Mouse (Mus musculus) spleen, adult 12 weeks (tissue): Measurements from ENCODE around the gene Rfng.
A peak's percentile ranks its signal among the peaks of the same experiment; 100 is the strongest.
"Not testable (repeated sequence)": the region's sequence is repeated elsewhere in the genome, so short reads cannot be mapped to it uniquely, and the experiment has no call there.

Source experiments
- DNase-seq: peaks from one replicate; pipeline ENCODE4 v3.0.0; 2022; ENCODE audit warnings: low spot score

Rfng gene

DNA sequence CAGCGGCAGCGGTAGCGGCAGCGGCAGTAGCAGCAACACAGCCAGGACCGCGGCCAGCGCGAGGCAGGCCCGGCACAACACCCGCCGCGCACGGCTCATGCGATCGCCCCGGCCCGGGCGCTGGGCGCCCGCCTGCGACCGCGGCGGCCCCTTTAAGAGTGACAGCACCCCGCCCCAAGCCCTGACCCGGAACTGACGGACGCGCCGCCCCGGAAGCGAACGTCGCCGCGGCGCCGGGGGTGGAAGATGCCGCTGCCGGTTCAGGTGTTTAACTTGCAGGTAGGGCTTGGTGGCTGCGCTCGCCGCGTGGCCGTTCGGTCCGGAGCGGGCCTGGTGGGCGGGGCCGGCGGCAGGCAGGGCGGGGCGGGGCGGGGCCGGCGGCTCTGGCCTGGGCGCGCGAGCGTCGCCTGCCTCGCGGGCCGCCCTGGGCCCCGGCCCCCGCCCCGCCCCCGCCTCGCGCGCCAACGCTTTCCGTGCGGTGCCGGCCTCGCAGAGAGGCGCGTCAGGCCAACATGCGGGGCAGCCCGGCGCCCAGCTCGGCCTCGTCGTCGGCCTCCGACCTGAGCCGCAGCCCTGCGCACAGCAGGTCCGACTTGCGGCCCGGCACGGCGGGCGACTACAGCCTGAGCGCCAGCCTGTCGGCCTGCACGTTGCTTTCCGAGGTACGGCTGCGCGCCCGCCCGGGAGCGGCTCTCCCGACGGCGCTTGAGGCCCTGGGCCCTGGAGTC is at the start of gene Rfng, which contains the start of gene Gps1:
TSS of gene Rfng (minus strand) at position 144 of the 728 bp plus-strand sequence.
TSS of gene Gps1 (plus strand) at position 209 of the 728 bp plus-strand sequence.
- peak; percentile 77 for DNase-seq

DNA sequence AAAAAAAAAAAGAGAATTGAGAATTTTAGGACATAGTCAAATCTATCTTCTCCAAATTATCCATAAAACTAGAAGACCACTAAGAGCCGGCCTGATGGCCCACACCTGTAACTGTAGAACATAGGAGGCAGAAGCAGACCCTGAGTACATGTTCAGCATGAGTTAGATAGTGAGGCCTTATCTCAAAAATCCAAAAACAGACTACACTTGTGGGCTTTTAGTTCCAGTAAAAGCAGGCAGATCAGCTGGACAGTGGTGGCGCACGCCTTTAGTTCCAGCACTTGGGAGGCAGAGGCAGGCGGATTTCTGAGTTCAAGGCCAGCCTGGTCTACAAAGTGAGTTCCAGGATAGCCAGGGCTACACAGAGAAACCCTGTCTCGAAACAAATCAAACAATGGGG is 49.0 kb upstream of the Rfng start:
- not testable (repeated sequence) for DNase-seq

DNA sequence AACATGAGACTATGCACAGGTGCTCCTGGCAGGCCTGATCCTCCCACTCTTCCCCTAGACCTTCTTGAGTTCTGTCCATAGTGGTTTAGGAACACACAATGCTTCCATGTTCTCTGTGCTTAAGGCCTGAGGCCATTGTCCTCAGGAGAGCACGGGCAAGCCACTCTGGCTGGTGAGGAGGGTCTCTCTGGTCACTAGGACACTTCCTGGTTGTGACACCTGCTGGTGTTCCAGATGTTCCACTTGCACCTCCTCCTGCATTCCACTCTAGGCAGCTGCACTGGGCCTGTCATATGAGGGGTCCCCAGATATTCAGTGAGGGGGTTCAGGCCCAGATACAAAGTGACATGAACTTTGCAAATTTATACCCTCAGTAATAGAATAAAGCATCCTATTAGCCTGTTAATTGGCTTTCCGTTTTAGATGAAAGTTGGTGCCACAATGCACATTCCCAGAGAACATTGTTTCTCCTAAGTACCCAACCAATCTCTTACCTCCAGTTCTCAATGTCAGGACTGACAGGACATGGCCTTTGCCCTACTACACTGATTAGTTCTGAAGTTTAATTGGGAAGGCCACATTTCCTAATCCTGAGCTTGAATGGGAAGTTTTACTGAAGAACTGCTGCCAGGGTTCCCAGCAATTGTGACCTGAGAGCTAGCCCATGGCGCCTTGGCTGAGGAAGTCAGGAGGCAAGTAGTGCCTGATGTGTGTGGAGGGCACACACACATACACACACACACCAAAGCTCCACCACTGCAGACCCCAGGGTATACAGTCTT is 47.8 kb upstream of the Rfng start:
- no peak for DNase-seq

DNA sequence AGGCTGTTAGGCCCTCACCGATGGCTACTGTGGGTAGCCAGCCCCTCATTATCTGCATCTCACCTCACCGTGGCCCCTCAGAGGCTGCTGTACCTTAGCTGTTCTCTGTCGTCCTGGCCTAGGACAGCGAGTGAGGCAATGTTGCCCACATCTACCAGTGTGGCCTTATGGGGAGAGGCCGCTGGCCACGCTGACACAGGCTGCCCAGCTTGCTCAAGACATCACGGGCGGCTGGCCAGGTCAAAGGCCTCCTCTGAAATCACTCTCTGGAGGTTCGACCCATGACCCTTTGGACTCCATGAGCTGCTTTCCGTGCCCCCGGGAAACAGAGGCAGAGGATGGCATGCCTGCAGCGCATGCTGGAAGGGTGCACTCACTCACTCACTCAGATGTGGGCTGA is 46.7 kb upstream of the Rfng start:
- DNase-seq, result no peak

DNA sequence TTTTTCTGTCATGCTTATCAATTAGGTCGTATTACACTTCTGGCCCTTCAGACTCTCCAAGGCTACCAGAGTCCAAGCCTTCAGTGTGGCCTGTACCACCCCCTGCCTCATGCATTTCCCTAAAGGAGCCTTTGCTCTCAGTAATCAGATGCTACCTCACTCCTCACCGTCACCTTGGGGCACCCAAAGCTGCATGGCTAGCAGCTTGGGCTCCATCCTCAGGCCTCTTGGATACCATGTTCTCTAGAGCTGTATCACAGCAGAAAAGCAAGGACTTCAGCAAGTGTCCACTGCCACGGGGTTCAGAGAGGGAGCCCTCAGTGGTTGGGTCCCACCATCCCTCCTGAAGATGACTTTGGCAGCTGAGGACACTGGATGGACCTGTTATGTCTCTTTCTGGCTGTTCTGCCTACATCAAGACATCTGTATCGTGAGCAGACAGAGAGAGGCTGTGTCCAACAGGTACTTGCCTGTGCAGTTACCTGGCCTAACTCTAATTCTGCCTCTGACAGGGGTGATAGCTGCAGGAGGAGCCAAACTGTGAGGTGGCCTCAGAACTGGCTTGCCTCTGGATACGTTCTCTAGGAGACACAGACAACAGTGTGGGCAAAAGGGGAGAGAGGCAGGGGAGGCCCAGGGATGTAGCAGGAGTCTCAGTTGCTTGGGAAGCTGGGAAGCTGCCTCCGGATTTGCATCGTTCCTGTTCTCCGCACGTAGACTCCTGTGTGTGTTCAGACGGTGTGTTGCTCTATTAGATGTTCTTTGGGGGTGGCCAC is 45.9 kb upstream of the Rfng start:
- DNase-seq, result no peak

DNA sequence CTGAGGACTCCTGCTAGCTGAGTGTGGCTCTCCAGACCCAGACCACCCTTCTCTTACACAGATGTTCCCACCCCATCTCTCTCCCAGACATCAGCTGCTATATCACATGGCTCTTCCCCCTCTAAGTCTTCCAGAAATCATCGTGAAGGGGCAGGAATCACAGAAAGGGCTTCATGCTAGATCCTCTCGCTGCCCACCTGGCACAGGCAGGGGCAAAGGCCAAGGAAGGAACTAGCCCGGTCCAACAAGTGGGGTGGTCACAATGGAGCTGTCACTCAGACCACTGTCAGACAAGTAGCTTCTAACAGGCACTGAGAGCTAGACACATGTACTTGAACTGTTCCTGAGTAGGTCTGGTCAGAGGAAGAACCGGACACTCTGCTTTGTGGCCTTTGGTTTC is 44.4 kb upstream of the Rfng start:
- DNase-seq, result no peak

DNA sequence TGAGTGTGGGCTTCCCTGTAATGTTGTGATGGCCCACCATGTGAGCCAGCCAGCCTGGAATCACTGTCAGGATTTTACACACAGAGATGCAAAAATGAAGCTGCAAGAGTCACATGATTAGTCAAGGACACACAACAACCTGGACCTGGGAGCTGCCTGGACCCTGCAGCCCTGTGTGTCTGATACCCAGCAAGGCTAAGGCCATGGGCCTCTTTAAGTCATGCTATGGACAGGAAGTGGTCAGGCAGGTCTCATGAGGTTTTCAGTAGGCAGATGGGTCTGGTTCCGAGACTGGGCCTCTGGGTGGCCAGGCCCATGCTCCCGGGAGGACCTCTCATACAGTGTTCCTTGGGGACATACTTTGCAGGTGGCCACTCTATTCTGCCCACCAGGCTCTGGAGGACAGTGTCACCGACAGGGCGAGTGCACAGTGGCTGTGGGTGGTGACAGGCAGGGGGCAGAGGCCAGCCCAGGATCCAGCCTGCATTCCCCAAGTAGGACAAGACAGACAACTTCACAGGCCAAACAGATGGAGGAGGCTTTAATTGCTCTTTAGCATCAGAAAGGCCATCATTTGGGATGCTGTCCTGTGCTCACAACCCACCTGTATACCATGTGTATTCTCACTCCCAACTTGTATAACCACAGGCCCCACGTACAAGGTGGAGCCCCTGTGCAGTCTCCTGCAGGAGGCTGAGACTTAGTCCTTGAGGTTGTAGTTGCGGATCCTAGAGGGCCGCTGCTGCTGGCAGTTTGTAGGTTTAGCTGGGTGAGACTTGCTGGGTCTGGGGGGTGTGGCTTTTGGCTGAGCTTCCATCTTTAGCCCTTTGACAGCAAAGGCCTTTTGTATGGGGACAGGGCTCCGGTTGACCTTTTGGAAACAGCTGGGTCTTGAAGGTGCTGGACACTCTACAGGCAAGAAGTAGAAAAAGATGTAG is 42.3 kb upstream of the Rfng start:
- DNase-seq, result no peak

DNA sequence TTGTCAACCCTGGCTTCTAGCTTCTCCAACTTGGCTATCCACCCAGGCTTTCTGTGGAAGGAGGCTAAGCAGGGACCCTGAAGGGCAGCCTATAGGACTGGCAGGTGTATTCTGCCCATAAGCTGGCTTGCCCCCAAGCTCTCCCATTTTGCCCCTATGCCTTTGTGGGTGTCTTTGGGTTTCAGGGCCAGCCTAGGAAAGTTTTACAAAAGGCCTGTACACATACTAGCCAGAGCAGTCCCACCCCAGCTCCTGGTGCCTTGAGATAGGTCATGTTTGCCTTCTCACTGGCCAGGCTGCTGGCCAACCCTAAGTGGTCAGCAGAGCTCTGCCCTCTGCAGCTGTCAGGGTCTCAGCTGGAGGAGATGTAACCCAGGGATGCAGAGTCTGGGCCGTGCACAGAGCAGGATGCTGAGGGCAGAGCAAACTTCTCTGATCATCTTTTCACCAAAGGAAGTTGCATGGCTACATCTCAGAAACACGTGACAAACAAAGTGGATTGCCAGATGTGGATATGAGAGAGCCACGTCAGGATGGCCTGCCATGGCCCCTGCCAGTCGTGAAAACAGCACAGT is 41.4 kb upstream of the Rfng start:
- DNase-seq, result no peak

DNA sequence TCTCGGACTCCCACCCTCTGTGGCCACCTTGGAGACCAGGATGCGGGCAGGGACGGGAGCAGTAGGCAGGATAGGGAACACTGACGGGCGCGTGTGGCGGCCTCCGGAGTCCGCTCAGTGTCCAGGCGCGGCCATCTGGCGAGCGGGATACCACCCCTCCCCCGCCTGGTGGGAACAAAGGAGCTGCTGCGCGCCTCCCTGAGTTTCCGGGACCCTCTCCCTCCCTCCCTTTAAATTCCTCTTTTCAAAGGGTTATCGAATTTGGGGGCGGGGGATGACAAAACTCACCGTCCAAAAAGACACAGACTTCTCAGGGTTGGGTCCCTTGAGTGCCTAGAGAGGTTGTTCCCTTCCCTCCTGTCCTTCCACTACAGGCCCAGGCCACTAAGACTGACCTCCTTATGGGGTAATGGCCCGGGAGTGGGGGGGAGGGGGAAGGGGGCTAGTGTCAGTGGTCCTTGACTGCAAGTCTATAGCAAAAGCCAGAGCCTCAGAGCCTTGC is 40.8 kb upstream of the Rfng start:
- no peak for DNase-seq

DNA sequence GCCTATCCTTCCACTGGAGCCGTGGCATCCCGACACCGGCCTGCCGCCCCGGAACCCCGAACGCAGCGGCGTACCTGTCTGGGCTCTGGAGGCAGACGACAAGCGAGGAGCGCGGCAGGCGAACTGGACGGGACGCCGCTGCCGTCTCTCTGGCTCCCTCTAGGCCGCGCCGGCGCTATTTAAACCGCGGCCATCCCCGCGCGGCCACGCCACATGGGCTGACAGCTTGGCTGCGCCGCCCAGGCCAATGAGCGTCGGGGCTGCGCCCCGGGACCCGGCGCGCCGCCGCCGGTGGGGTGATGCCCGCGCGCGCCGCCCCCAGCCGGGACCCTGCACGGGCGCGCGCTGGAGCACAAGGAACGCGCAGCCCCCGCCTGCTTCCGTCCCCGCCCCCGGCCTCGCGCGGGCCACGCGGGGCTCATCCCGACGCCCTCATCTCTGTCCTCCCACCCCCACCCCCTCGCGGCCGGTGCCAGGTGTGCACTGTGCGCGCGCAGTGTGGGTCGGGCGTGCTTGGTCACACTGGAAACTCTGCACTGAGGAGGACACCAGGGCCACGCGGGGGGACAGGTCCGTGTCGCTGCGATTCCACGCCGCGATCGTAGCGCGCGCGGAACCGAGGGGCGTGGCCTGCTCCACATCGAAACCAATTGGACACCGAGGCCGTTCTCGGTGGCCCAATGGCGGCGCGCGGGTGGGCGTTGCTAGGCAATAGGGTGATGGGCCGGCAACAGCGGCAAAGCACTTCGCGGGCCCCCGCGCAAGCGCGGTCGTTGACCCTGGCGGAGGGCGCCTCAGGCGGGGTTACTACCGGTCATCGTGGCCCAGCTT is 40.2 kb upstream of the Rfng start, which contains the start of gene Fasn:
TSS of gene Fasn (minus strand) at position 592 of the 831 bp plus-strand sequence.
- DNase-seq, result peak; percentile 86

DNA sequence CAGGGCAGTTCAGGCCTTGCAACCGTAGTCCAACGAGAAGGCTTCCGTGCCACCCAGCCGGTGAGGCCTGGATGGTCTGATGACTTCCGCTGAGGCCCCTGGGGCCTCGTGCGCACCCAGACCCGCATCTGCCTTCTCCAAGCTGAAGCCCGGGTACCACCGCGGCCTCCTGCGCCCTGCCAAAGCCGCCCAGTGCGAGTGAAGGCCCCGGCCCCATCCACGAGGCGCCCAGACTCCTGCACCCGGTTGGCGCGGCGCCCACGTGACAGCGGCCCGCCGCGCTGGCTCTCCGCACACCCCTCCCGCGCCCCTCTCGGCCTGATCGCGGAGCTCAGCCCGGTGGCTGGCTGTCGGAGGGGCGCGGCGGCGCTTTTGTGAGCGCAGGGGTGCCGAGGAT is 39.5 kb upstream of the Rfng start:
- no peak for DNase-seq

DNA sequence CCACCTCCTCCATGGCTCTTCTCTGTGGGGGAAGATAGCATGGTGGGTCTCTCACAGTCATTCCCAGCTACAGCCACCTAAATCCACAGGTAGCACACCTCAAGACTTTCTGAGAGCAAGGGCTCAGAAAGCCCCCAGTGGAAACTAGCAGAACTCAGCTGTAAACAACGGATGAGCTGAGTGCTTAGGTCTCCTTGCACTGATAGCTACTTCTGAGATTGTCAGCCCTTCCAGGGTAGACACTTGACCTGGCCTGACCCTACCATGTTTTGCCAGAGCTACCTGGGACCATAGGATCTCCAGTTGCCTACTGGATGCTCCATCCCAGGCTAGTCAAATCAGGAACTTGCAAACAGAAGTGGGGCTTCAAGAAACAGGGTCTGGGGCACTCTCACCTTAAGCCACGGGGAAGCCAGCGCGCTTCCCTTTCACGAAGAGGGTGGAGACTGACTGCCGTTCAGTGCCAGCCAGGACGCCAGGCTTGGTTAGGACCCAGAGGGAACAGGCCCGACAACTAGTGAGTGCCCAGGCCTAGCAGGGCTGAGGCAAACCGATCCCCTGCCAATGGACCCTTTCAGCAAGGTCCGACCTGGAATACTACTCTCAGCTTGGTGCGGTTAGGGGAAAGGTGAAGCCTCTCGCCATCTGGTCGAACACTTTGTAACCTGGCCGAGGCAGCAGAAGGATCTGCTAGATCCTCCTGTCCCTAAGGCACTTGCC is 39.0 kb upstream of the Rfng start:
- DNase-seq, result no peak

DNA sequence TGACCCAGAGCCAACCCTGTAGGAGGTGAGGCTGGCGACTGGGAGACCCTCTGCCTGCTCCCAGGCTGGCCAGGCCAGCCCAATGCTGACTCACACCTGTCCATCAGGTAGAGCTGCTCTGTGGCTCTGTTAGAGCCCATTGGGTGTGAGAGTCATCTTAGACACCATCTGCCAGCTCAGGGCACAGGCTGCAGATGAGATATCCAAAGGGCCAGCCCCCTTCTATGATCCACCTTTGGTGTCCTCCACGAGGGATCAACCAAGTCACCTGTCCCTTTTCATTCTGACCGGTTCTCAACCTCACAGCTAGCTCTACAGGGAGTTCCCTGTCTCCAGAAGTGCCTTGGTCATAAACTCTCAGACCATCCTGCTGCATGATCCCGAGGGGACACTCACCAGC is 38.3 kb upstream of the Rfng start:
- no peak for DNase-seq

DNA sequence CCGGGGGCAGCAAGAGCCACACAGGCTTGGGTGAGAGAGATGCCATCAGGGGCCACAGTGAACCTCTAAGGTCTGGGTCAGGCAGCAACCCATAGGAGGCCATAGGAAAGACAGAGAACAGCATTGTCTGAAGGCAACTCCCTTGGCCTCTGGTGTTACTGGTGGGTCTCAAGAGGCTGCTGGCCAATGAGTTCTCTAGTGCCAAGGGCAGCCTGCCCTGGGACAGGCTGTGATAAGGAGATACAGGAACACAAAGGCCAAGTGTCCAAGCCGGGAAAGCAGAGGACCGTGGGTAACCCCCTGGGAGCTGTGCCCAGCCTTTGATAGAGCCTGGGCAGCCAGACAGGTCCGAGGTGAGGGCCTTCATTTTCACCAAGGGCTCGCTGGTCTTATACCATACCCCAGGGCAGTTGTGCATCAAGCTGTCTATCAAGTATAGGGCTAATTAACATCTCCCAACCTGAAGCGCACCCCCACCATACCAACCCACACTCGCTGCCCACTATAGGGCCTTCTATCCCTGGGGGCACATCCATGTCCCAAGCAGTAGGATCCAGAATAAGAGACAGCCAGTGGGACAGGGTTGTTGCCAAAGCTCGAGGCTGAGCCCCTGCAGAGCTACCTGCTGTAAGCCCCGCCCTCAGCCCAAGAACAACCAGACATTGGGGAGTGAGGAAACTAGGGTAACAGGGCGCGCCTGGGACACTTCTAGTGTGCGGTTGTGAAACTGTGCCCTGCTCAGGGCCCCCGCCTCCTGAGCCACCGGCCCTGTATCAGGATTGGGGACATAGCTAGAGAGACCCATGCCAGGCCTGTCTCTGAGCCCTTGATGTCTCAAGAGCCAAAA is 37.3 kb upstream of the Rfng start:
- no peak for DNase-seq

DNA sequence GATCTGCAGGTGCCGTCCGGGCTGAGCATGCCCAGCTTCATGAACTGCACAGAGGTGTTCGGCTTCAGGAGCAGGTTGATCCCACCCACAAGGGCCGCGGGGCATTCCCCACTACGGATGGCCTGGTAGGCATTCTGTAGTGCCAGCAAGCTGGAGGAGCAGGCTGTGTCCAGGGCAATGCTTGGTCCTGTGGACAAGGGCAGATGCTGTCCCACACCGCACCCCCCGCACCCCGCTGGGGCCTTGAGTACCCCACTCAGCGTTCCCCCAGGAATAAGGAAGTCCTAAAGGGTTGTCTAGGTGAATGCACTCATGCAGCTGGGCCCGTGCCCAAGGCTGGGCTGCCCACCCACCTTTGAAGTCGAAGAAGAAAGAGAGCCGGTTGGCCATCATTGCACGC is 36.5 kb upstream of the Rfng start:
- DNase-seq, result no peak

DNA sequence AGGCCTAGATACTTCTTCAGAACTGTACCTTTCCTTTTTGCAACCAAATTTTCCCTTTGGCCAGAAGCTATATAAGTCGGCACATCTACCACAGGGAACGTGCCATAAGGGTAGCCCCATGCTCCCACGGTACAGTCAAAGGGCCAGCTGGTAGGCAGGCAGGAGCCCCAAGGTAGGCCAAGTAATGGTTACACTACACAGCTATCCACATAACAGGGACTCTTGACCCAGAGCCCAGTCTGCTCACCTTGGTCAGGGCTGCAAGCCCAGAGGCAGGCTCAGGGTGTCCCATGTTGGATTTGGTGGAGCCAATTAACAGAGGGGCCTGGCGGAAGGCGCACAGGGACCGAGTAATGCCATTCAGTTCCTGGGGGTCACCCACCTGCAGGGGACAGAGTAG is 35.5 kb upstream of the Rfng start:
- no peak for DNase-seq

DNA sequence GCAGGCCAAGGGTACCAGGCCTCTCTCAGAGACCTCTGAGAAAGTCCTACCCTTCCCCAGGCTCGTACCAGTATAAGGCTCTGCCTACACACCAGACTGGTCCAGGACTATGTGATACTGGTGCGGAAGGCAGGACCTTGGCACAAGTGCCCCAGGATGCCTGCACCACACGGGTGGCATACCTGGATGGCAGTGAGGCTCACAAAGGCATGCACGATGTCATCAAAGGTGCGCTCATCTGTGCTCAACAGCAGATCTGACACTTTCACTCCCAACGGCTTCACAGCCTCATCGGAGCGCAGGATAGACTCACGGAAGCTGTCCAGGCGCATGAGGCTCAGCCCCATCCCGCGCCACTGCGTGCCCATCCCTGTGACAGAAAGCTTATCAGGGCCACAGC is 34.2 kb upstream of the Rfng start:
- DNase-seq, result no peak

DNA sequence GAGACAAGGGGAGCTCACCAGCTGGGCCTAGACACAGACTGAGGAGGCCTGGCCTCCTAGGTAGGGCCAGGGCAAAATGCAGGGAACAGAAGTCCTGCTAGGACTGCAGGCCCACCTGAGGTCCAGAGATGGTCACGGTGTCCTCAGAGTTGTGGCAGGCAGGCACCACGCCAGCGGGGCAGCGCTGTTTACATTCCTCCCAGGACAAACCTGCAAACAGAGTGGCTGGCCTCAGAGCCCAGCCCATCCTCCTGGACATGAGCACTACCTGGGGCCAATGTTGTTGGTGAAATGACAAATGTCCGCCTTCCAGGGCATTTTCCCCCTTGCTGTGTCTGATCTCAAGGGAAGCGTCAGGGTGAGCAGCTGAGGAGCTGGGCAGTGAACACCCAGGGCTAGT is 33.4 kb upstream of the Rfng start:
- no peak for DNase-seq
